Mouse (Mus musculus) adipocyte (in vitro differentiated cells): ENCODE results near the gene Pitpnm1.
"Not testable (repeated sequence)": the region's sequence is repeated elsewhere in the genome, so short reads cannot be mapped to it uniquely, and the experiment has no call there.

Experiments
- DNase-seq: peaks from one replicate; pipeline ENCODE4 v3.0.0-alpha.2; 2016; ENCODE audit warnings: low spot score

The Pitpnm1 gene

GRCm38 (mm10) chr19:4118350-4118749 is 18.6 kb downstream of the Pitpnm1 start:
- no peak for DNase-seq

- DNase-seq: no peak
These were observed 20.1 kb downstream of the Pitpnm1 start for GRCm38 (mm10) chr19:4119716-4120487.

DNA sequence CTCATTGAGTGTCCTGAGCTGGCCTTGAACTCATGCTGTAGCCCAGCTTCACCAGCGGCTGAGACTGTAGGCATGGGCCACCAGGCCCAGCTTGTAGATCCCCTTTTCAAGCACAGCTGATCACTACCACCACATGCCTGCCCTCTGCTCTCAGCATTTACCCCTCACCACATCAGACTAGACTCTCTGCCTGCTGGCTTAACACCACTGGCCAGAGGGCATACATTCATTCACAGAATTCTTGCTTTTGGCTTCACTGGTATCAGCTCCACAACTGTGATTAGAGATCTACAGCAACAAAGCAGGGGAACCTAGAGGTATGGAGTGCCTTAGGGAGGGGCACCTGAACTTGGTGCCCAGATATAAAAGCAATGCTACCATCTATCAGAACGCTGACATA is 20.7 kb downstream of the Pitpnm1 start:
- no peak for DNase-seq

GRCm38 (mm10) chr19:4121097-4121805 is 21.5 kb downstream of the Pitpnm1 start:
- DNase-seq: peak; percentile 100

DNA sequence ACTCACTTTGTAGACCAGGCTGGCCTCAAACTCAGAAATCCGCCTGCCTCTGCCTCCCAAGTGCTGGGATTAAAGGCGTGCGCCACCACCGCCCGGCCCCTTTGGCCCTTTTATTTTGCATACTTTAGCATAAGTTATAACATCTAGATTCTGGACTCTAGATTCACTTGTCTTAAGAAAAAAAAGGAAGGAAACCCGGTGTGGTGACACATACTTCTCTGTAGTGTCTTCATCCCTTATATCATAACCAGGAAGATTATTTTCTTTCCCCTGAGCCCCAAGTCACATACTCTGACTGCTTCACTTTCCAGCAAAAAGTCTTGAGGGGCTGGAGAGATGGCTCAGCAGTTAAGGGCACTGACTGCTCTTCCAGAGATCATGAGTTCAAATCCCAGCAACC is 22.1 kb downstream of the Pitpnm1 start:
- DNase-seq: not testable (repeated sequence)

DNA sequence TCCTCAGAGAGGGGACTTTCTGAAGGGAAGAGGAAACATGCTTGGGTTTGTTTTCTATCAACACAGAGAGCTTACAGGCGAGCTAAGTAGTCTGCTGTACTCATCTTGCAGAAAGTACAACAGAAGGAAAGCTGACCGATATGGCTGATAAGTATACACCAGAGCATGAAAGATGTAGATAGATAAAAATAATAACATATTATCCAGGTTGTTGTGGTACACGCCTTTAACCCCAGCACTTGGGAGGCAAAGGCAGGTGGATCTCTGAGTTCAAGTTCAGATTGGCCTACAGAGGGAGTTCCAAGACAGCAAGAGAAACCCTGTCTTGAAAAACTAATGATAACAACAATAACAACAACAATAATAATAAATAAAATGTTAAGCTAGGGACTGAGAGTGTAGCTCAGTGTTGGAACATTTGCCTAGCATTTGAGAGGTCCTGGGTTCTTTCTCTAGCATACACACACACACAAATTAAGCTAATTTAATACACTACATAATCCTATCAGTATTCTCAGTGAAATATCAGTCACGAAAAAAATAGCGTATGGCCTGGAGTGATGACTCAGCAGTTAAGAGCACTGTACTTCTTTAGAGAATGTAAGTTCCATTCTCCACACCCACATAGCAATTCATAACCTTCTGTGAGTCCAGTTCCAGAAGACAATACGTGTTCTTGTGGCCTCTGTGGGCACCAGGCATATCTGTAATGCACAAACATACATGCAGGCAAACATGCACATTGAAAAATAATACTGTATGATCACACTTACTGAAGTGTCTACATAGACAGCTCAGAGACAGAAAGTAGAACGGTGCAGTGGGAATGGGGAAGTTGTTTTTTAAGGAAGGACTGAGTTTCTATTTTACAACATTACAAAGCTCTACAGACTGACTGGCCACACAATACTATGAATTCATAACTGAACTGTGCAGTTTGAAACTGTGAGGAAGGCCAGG is 22.9 kb downstream of the Pitpnm1 start:
- DNase-seq: no peak

- no peak for DNase-seq
These were observed 24.6 kb downstream of the Pitpnm1 start for GRCm38 (mm10) chr19:4124432-4124831.

DNA sequence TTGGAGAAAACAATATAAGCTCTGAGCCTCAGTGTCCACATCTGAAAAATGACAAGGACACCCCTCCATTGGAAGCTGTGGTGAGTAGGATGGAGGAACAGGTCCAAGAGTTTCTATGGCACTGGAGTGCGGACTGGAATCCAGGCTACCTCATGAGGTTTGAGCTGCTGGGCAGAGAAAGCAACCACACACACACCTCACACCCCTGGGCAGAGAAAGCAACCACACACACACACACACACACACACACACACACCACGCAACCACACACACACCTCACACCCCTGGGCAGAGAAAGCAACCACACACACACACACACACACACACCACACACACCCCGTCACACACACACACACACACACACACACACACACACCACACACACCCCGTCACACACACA is 25.5 kb downstream of the Pitpnm1 start:
- DNase-seq: peak; percentile 50

DNA sequence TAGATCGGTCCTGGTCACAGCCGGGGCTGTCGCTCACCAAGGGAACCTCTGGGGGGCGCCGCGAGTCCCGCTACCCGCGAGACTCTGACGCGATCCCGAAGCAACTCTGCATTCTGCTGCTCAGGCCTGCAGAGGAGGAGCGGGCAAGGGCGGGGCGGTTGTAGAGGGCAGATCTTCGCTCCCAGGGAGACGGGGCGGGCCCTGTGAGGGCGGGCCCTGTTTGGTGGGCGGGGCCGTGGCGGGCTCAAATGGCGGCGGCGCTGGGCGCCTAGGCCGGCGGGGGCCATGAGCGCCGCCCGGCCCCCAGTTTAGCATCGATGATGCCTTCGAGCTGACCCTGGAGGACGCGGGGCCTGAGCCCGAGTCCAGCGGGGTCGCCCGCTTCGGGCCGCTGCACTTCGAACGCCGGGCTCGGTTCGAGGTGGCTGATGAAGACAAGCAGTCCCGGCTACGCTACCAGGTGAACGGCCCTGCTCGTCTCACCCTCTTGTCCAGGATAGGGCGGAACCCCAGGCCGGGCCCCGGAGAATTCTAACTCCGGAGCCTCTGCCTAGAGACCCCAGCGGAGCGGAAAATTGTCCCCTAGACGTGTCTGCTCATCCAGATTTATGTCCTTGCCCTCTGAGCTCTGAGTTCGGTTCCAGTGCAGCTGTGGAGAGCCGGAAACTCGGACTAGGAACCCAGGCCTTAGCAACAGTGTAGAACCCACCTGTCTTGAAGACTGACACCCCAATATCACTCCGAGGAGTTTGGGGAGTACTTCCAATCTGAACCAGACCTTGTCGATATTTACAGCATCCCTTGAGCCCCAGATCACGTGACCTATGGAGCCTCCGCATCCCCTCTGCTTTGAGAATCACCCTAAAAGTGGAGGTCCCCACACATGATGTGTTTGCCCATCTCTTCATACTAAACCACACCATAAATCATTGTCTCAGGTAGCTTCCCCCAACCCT is 26.2 kb downstream of the Pitpnm1 start, which contains the start of gene Aip:
Aip (minus strand) TSS at position 118 of the 956 bp plus-strand sequence.
- peak; percentile 98 for DNase-seq

DNA sequence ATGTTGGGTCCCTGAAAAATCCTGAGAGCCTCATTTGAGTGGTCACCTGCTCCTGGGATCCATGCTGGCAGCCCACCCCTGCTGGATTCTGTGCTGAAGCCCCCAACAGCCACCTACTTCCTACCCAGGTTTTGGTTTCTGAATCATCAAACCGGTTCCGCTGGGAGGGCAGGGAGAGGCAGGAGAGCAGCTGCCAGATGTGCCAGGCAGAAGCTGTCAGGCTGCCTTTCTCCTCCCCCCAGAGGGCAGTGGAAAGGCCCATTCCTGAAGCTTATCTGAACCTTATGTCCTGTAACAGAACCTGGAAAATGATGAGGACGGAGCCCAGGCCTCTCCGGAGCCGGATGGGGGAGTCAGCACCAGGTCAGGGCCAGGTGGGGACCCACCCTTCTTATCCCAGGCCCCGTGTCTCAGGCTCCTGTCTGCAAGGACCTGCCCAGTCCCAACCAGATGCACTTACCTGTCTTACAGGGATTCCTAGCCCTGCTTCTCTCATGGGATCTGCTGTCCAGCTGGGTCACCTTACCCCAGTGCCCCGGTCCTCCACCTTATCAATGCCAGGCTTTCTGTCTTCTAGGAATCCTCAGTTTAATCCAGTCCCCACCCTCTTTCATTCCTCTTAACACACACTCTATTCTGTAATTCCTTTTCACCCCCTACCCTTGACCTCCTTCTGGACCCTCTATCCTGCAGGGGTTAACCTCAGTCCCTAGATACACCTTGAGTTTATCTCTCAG is 27.1 kb downstream of the Pitpnm1 start:
- peak; percentile 63 for DNase-seq

DNA sequence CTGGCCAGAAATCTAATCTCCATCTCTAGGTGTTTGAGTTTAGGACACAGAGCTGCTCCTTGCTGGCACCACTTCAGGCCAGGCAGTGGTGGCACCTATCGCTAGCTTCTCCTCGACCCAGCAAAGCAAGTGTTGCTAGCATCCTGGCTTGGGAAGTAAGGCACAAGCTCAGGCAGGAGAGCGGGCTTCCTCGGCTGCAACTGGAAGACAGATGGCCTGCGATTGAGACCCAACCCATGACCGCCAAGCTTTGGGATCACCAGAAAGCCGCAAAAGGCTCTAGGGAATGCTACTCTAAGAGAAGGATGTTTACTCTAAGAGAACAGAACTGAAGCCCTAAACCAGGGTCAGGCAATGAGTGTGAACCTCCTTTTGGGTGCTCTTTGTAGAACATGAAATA is 29.7 kb downstream of the Pitpnm1 start:
- DNase-seq: no peak

- DNase-seq: peak; percentile 88
These were observed 30.3 kb downstream of the Pitpnm1 start for GRCm38 (mm10) chr19:4130106-4130505.

DNA sequence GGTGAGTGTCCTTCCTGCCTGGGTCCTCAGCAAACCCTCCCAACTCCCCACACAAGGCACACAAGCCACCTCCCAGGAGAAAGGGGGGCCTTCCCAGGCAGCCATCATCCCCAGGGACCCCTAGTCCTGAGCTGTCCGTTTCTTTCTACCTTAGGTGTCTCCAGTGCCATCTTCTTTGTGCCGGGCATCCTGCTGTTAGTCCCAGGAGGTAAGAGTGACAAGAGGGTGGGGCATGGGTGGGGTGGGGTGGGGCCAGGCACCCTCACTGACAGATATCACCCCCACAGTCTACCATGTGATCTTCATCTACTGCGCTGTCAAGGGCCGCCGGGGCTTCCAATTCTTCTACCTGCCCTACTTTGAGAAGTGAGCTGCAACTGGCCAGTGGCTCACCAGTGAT is 31.3 kb downstream of the Pitpnm1 start:
- no peak for DNase-seq

DNA sequence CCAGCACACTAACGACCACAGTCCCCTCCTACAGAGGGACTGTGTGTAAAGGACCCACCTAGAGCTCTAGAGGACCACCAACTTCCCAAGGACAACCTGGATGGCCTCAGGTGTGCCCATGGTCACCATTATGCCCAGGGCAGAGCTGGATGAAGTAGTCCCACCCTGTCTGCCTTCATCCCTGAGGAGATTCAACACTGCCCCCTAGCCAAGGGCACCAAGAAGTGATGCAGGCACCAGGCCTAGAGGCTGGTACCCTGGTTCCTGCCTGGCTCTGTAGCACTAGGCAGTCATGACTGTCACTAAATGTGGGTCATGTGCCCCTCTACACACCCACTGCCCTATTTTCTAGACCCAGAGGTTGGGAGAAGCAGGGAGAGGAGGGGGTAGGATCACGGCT is 32.0 kb downstream of the Pitpnm1 start:
- no peak for DNase-seq

DNA sequence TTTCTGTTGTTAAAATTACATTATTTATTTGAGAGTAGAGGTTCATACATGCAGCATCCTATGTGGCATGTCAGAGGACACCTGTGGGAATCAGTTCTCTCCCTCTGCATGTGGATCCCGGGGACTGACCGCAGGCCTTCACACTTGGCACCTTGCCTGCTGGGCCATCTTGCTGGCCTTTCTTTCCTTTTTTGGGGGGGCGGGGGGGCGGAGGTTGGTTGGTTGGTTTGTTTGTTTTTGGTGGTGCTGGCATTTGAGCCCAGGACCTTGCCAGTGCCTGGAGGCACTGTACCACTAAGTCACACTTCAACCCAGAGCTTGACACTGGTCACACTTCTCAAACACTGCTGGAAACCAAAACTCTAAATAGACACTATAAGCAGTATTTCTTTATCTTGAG is 34.6 kb downstream of the Pitpnm1 start:
- peak; percentile 57 for DNase-seq

- peak; percentile 74 for DNase-seq
These were observed 35.6 kb downstream of the Pitpnm1 start for GRCm38 (mm10) chr19:4135229-4135962.

DNA sequence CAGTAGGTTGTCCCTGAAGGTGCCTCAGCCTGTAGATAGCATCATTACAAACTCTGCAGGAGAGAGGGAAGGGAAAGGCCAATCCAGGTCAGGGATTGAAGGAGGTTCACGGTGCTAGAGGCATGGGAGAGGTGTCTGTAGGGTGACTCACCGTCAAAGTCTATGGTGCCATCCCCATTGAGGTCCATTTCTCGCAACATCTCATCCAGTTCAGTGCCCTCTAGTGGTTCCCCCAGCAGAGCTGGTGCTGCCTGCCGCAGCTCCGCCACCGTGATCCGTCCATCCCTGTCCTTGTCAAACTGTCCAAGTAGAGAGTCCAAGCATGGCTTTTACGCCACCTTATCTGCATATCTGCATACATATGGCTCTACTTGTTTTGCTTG is 36.2 kb downstream of the Pitpnm1 start:
- peak; percentile 60 for DNase-seq

DNA sequence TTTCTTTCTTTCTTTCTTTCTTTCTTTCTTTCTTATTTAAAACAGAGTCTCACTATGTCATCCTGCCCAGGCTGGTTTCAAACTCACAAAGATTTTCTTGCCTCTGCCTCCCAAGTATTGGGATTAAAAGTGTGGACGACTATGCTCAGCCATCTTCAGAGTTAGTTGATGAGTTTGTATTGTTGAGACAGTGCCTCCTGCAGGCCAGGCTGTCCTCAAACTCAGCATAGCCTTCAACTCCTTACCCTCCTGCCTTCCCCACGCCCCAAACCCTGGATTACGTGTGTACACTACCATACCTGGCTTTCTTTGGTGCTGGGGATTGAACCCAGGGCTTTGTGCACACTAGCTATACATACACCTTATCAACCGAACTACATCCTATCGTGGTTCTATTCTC is 36.7 kb downstream of the Pitpnm1 start:
- no peak for DNase-seq

- DNase-seq: no peak
These were observed 38.1 kb downstream of the Pitpnm1 start for GRCm38 (mm10) chr19:4137913-4138312.

GRCm38 (mm10) chr19:4139446-4139845 is 39.6 kb downstream of the Pitpnm1 start, which contains the start of gene Gpr152:
Gpr152 (plus strand) TSS chr19:4139787.
- no peak for DNase-seq
